In genomic region chr2:18676936-18677491, GRCm38 (mm10) we compare ENCODE assay signal across 8 mouse cellular contexts. TPM values are rescaled to one million over a fixed set of nuclear protein-coding genes. Genes with fewer than 3 reads are reported as not detected.
A peak's percentile ranks its signal among the peaks of the same experiment; 100 is the strongest.
DNase-seq lines count a peak whose midpoint lies in the region; ATAC-seq lines count a peak whose summit lies in the region.

Gene Bmi1, plus strand, starts transcription at chr2:18677018.

- no peaks in the 10 kb centered on the region; the same call in 1 of the 2 replicates for H3K9me3 ChIP-seq in erythroblast, embryonic 14.5 days (ENCODE audit: control insufficient read depth, low read length)

- intact Hi-C loops in gastrocnemius, postnatal 36 days (cut with DNase I): loop anchor here (2.0 to 10.0 kb wide), 4 partner anchors 16 to 652 kb away; no protein-coding TSS in a partner anchor
- intact Hi-C loops in left cerebral cortex, postnatal 36 days (cut with DNase I): loop anchor here (2.0 to 10.0 kb wide), 7 partner anchors 14 to 652 kb away; partner anchors contain the start of genes 4930426L09Rik, Dnajc1 and Pip4k2a

- ATAC-seq in erythroblast, adult 5-6 weeks (replicated peaks; ENCODE audit: low FRiP score, poor library complexity, severe bottlenecking): no peak
- peak; percentile 20 for ATAC-seq in megakaryocyte progenitor cell, adult 5-6 weeks (replicated peaks; ENCODE audit: poor library complexity)

- H3K4me3 ChIP-seq in erythroblast, embryonic 14.5 days (replicated peaks): peak within 1 kb of the TSS; percentile 66

- peaks cover 93% of the 10 kb centered on the region for H3K27me3 ChIP-seq in erythroblast, embryonic 14.5 days (ENCODE audit: control insufficient read depth)

- peak; percentile 74 for DNase-seq in embryo, embryonic 10 days (ENCODE audit: low spot score)
- peak; percentile 53 to 72 for DNase-seq in gastrocnemius, postnatal 36 days
- peak; percentile 74 for DNase-seq in induced T-regulatory cell, adult 2 months (ENCODE audit: low read depth)
- DNase-seq in left cerebral cortex, postnatal 36 days (ENCODE audit: low spot score in 2 of 2): peak; percentile 70 to 76
- DNase-seq in spleen, adult 12 weeks (ENCODE audit: low spot score): peak; percentile 40

- no peaks in the 10 kb centered on the region for H3K36me3 ChIP-seq in erythroblast, embryonic 14.5 days (ENCODE audit: control insufficient read depth)

- peaks cover 28% of the 10 kb centered on the region for H3K4me1 ChIP-seq in erythroblast, embryonic 14.5 days (ENCODE audit: control insufficient read depth)

RNA-seq across cellular contexts. Expression of gene Bmi1, which starts in this region (rescaled TPM):
- 0.13 TPM in 1 of 2 replicates, not detected in the other for polyA plus RNA-seq in erythroblast, embryonic 14.5 days (2012)
- 10.8 and 11.5 TPM in 2 replicates for total RNA-seq in erythroblast, adult 5-6 weeks (2015; ENCODE audit: low replicate concordance)
- total RNA-seq in erythroblast, adult 5-6 weeks (2017; ENCODE audit: low replicate concordance): 5.3 and 14.9 TPM in 2 replicates
- total RNA-seq in gastrocnemius, postnatal 36 days (2021): 10 to 100 TPM; 37.2 to 37.6 TPM
- 10 to 100 TPM; 34.5 to 49.6 TPM for total RNA-seq in left cerebral cortex, postnatal 36 days (2021)
- 53.2 and 56.6 TPM in 2 replicates for total RNA-seq in megakaryocyte progenitor cell, adult 5-6 weeks (2015)
- 37.4 and 41.2 TPM in 2 replicates for total RNA-seq in megakaryocyte progenitor cell, adult 5-6 weeks (2017)
